Mouse (Mus musculus) c-Kit-positive CD71-positive TER-119-negative erythroid progenitor cells, embryonic 14.5 days (primary cell): ENCODE results near the gene Chst7.

Experiments used
- DNase-seq: peaks from one replicate; pipeline ENCODE4 v3.0.0-alpha.2; 2013; ENCODE audit warnings: low read depth

Chst7 gene

GRCm38 (mm10) chrX:20059381-20059971, at the start of gene Chst7:
Gene Chst7, plus strand, starts transcription at chrX:20059560.
- DNase-seq: no peak

- DNase-seq: no peak
Observed at GRCm38 (mm10) chrX:20012211-20012610, 47.1 kb upstream of the Chst7 start.

GRCm38 (mm10) chrX:20020942-20021341, 38.4 kb upstream of the Chst7 start:
- peak; percentile 0 for DNase-seq

DNA sequence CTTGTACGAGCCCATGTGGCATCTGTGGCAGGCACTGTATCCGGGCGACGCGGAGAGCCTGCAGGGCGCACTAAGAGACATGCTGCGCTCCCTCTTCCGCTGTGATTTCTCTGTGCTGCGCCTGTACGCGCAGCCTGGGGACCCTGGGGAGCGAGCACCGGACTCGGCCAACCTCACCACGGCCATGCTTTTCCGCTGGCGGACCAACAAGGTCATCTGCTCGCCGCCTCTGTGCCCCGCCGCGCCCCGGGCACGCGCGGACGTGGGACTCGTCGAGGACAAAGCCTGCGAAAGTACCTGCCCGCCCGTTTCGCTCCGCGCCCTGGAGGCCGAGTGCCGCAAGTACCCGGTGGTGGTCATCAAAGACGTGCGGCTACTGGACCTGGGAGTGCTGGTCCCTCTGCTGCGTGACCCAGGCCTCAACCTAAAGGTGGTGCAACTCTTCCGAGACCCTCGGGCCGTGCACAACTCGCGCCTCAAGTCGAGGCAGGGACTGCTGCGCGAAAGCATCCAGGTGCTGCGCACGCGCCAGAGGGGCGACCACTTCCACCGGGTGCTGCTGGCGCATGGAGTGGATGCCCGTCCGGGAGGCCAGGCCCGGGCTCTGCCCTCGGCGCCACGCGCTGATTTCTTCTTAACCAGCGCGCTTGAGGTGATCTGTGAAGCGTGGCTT, 872 bp downstream of the Chst7 start:
- no peak for DNase-seq

- DNase-seq: no peak
Observed at GRCm38 (mm10) chrX:20060769-20061315, 1.5 kb downstream of the Chst7 start.

DNA sequence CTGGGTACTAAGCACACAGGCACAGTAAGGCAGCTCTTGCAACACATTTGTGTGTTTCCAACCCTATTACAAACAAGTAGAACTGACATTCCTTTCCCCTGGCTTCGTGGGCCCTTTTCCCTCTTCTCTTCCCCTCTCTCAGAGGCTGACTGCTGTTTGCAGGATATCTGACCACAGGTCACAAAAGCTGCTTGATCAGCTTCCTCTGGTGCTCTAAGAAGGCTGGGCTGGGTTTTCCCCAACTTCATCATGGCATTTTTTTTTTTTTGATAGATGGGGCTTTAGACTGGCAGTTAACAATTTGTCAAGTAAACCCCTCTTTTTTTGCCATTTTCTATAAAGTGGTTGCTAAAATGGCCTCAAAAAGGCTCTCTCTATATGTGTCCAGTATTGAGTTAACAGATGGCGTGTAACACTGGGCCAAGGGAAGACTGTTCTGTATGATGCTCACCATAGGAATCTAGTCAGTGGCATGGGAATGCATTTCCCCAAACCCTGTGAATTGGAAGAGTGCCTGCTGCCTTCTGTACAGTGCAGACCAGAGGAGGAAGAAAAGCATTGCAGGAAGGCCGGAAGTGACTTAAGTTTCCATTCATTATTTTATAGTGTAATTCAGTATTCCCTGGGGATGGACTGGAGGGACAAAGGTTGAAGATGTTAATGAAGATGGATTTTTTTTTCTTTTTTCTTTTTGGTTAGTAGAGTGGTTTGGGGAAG, 2.6 kb downstream of the Chst7 start:
- no peak for DNase-seq

- DNase-seq: no peak
Observed at GRCm38 (mm10) chrX:20066636-20067035, 7.3 kb downstream of the Chst7 start.

DNA sequence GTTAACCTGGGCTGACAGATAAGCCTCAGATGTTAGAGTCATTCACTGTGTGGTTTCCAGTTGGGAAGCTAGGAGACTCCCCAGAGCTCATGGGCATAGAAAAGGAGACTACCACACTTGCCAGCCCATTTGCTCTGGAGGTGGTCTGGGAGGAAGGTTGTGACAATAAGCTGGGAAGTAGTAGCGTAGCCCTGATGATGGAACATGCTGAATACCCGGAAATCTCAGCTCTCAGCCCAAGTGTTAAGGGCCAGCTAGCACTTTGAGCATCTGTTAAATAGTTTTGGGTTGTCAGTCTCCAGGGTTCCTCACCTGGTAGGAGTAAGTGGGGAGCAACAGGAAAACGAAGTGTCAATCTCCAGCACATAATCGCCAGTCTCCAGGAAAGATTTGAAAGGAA, 10.8 kb downstream of the Chst7 start:
- no peak for DNase-seq

DNA sequence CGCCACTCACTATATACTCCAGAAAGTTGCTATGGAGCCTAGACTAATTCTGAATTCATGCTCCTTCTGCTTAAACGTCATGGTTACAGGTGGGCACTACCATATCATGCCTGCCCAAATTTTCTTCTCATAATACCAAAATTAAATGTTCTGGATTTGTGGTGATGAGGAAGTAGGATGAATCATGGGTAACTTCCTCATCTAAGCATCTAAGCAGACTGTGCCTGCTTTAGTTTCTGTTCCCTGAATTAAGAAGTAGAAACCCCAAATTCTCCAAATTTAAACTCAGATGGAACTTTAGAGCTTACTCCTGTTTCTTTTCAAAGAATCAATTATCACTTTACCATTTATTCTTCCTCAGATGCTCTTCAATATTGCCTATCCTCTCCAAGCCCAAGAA, 58.4 kb downstream of the Chst7 start:
- DNase-seq: no peak

DNA sequence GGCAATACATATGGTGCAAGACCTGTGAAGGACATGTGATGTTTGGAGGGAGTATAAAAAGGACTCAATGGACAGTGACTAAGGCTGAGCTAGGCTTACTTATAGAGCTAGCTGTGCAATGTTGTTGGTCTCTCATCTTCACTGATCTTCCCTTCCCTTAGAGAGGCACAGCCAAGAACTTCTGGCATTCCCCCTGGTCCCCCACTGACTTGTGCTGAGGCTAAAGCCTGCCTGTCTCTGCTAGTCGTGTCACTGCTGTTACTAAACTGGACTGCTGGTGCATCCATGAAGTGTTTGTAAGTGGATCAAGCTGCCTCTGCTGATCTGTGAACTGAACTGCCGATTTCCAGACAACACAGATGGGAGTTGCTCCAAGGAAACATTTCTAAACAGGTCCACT, 66.1 kb downstream of the Chst7 start:
- no peak for DNase-seq

GRCm38 (mm10) chrX:20128951-20129350, 69.6 kb downstream of the Chst7 start:
- DNase-seq: no peak

- DNase-seq: no peak
Observed at GRCm38 (mm10) chrX:20129466-20129865, 70.1 kb downstream of the Chst7 start.
